Mouse (Mus musculus) cerebellum, adult 9-11 months (tissue): Measurements from ENCODE around the gene Podxl2.

Experiments used
- DNase-seq: peaks from one replicate; pipeline ENCODE4 v3.0.0; 2022

Gene Podxl2

DNA sequence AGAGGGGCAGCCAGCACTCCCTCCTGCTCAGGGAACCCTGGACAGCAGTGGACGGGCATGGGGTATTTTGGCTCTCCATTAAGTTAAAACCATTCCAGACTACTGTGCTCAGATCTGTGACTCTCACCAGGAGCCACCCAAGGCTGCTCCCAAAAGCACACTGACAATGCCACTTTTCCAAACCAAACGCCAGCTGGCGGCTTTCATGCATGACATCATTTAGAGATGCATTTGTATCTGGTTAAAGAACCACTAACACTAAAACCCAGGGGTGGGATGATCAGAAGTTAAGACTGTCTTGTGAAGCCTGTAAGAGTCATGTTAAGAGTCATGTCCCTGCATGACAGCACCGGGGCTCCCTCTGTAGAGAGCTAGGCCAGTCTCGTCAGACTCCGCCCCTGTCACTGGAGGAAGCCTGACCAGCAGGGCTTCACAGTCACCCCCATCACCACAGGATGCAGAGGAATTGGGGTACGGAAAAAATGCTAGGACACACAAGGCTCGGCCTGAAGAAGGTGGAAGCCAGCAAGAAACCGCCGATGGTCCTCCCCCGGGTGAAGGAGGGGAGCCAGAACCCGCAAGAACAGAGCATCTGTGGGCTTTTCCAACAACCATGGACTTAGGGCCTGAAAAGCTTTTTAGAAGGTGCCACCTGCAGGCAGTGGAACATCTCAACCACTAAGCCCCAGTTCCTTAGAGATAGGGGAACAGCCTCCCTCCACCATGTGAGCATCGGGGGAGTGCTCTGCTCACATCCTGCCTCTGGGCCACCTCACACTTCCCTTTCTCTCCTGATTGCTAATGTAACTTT lies 47.2 kb downstream of the Podxl2 start:
- peak; percentile 56 for DNase-seq

DNA sequence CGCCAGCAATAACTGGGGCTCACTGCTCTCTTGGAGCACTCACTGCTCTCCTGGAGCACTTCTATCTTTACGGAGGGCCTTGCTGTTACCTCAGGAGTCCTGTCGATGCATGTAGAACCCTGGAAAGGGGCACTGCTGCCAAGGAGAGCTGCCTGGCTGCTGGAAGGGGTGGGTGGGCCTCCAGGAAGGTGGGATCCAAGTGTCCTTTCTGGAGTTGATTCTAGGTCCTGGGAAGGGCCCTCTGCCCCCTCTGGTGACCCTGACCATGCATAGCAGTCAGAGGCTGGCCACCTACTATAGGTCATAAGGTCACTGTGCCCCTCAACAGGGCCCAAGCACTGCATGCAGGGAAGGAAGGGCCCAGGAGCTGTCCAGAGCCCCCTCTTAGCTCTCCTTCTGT lies 47.9 kb downstream of the Podxl2 start:
- DNase-seq = peak; percentile 62

GRCm38 (mm10) chr6:88826545-88826944 lies 48.3 kb downstream of the Podxl2 start:
- DNase-seq = peak; percentile 70

GRCm38 (mm10) chr6:88826088-88826487 lies 48.8 kb downstream of the Podxl2 start:
- DNase-seq = no peak

DNA sequence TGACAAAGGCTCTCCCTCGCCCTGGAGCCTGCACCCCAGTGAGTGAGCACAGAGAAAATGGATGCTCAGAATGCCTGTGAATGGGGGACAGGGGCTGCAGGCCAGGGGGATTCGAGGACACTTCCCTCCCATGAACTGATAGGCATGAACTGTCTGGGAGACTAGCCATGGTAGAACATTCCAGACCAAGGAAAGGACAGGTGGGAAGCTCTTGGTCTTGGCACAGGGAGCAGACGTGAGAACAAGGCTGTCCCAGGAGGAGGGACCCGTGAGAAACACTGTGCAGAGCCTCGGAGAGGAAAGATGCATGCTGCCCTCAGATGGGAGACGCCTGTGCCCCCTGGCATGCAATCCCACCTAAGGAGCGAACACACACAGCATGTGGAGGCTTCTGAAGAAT lies 50.7 kb downstream of the Podxl2 start:
- peak; percentile 64 for DNase-seq

DNA sequence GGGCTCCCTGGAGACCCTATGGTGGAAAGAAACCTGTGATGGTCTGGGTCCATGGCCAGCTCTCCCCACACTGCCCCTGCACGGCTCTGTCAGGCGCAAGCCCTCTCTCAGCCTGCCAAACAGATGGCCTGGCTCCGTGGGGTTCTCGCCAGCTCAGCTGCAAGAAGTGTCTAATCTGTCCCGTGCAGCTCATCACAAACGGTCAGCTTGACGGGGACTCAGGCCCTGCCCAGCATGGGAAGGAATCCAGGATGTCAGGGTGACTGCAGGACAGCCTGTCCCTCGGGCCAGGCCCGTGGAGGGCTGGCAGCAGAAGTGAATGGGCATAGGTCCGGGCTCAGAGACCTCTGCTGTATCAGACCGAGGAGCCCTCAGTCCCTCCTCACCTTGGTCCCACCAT lies 52.9 kb downstream of the Podxl2 start:
- DNase-seq = peak; percentile 94

GRCm38 (mm10) chr6:88821294-88821693 lies 53.5 kb downstream of the Podxl2 start:
- no peak for DNase-seq

DNA sequence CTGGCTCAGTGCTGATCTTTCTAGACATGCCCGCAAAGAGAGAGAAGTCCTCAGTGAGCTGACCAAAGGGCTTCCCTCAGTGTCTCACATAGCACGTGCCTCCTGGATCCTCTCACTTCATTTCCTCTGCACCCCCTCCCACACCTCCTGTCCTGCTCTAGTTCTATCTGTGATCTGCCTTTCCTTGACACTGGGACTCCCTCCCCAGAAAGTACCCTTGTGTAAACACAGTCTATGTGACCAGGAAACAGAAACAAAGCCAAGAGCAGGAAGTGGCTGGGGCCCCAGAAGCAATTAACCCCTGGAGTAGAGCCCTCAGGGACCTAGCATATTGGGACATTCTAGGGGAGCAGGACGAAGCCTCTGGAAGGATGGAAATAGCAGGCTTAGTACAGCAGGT lies 54.0 kb downstream of the Podxl2 start:
- DNase-seq = no peak

- DNase-seq = no peak
Observed at GRCm38 (mm10) chr6:88816913-88817312, 57.9 kb downstream of the Podxl2 start.

DNA sequence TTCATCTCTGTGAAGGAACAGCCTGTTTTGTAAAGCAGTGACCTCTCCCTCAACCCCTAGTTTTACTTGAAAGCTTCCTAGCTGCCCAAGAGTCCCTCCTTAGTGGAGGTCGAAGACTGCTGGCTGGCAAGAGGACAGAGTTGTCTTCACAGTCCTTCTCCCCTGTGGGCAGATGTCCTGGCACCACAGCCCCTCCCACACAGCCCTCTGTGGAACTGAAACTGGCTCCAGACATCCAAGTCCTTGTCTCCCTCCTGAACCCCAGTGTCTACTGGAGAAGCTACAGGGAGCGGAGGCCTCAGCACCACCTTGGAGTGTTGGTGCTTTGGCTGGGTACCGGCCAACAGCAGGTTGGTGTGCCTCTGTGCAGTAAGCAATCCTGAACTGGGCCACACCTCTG lies 59.4 kb downstream of the Podxl2 start:
- no peak for DNase-seq

DNA sequence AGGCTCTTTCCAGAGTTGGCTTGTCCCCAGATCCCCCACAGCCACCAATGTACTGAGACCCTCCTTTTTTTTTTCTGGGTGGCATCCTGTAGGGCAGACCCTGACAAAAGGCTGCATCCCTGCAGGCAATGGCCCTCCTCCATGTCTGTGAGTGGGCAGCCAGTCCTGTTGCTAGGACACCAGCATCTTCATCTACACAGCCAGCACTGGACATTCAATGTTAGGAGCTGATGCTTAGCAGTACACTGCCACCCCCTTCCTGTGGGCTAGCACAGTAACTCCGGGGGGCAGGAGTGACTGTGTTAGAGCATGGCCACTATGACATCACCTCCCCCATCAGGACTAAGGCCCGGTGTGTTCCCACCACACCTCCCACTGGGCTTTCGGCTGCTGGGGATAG lies 59.8 kb downstream of the Podxl2 start:
- no peak for DNase-seq

DNA sequence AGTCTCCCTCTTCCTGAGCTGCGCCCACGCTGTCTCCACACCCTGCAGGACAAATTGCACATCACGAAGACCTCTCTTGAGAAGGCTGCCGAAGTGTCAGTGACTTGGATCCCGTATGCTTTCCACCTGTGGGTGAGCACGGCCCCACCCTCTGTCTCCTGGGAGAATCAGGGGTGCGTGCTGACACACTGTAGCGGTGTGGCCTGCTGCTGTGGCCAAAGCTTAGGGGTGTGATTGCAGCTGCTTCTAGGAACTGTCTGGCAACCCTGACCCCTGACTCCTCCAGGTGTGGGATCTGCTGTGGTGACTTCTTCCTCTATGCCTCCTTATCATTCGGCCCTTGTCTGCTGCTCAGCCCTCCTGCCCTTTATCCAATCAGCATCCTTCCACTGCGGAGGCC lies 61.0 kb downstream of the Podxl2 start:
- DNase-seq = no peak

DNA sequence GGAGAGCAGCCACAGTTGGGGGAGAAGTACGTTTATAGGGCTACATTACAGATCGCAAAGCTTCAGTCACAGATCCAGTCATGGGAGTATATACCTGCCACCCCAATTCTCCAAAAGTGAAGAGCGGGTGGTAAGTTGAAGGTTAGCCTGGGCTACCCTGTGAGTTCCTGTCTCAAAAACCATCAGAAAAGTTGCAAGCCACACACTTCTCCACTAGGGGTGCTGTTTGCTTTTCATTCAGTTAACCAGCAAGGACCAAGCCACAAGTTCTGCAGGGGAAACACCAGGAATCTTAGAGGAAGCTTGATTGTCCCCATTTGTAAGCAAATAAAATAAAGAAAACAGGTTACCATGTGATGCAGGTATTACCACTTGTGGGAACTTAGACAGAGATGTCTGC lies 62.0 kb downstream of the Podxl2 start:
- DNase-seq = no peak

DNA sequence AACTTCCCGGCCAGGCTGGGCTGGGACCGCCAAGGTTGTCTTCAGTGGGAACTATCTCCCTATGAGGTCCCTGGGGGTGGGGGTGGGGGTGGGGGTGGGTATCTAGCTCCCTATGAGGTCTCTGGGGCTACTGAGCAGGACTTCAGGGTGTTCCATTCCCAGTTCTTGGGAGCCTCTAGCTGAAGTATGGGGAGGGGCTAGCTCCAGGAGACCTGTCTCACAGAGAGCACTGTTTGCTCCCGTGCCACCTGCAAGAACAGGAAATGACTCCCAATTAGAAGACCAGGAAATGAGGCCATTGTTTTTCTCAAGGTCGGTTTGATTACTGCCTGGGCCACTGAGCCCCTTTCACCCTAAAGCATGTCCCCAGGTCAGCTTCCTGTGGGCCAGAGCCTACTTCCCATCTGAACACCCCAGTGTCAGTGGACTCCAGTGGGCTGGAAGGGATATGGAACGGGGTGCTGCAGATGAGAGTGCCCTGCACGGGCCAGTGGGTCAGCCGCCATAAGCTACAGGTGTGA lies 62.9 kb downstream of the Podxl2 start:
- no peak for DNase-seq

DNA sequence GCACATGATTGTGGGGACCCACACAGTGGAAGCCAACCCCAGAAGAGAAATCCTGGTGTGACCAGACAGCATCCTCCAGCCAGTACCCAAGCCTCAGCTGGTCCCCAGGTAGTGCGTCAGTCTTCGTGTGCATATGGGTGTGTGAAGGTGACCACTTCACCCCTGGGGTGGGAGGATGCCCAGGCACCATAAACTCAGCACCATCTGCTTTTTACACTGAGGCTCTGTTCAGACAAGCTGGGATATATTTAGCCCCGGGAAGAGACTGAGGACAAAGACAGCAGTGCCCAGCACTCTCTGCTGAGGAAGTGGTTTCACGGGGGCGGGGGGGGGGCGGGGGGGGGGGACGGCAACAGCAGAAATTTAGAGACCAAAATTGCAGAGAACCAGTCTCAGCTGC lies 63.4 kb downstream of the Podxl2 start:
- DNase-seq = no peak

DNA sequence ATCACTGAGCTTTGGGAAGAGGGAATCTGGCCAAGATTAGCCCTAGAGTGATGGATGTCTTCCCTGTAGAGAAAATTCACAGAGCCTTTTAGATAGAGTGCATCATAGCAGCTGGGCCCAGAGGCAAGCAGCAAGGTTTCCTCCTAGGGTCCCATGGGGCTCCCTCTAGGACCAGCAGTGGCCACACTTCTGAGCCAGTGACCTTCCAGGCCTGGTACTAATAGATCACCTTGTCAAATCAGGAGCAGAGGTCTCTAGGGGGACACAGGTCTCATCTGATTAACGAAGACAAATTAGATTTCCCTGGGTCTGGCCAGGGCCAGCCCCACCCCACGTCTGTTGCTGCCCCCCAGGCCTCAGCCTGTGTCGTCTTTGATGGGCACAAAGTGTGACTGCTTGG lies 64.6 kb downstream of the Podxl2 start:
- no peak for DNase-seq

DNA sequence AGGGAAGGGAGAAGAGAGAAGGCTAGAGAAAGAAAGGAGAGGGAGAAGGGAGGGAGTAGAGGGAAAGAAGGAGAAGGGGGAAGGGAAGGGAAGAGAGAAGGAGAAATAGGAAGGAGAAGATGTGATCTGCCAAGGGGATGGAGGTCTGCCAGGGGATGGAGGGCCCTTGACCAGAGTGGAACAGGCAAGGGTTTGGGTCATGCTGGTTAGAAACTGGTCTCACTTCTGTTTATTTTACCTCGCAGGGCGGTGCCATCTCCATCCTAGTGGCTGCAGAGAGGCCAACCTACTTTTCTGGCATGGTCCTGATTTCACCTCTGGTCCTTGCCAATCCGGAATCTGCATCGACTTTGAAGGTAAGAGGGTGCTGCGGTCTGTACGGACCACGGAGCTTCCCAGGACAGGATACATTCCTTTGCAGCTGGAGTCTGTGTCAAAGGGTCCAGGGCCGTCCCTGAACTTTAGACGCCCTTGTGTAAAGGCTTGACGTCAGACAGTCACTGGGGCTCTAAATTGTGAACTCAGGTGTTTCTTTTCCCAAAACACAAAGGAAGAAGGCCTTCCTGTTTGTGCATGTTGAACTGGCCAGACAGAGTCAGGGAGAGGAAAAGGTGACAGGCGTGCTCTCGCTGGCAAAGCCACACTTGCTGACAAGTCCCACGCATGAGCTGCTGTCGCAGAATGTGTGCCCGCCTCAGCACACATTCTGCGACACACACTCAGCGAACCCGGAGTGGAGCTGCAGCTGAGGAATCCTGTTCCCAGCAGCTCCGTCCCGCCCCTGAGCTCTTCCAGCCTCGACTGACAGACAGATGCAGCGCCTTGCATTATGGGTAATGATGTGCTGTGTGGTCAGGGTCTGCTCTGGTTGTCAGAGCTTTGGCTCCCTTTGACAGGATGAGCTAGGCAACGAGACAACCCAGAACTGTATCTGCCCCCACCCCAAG lies 65.5 kb downstream of the Podxl2 start:
- no peak for DNase-seq

- no peak for DNase-seq
Observed at GRCm38 (mm10) chr6:88804966-88805577, 69.8 kb downstream of the Podxl2 start.

- no peak for DNase-seq
Observed at GRCm38 (mm10) chr6:88803957-88804695, 70.7 kb downstream of the Podxl2 start.

- no peak for DNase-seq
Observed at GRCm38 (mm10) chr6:88803051-88803450, 71.8 kb downstream of the Podxl2 start.

DNA sequence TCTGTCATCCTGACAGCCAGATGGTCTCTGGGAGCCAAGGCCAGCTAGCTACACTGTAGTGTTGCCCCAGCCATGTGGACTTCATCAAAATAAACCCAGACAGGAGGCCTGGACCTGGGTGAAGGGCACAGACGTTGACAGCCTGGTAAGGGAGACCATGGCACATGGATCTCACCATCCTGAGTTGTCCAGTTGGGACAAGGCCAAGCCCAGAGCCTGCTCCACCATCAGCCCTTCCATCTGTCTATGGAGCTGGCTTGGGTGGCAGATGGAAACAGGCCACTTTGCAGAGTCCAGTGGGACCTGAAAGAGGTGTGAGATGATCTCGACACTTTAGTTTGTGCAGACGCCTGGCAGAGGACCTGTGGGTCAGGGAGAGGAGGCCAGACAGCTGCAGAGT lies 74.1 kb downstream of the Podxl2 start:
- DNase-seq = peak; percentile 98

DNA sequence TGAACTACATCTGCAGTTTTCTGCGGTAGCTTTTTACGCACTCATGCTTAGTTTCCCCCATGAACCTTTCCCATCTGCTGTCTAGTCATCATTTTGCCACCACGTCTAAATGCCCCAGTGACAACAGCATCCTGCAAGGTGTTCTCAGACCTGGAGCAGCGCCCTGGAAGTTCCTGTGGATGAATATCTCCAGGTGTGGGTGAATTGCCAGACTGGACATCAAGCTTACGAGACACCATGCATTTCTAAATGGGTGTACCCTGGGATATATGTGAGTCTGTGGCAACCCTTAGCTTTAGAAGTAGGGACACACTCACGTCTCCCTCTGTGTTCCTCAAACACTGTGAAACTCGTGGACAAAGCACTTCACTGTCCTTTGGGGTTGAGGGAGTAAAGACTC lies 74.7 kb downstream of the Podxl2 start:
- DNase-seq = peak; percentile 63

- peak; percentile 73 for DNase-seq
Observed at GRCm38 (mm10) chr6:88794561-88794971, 80.3 kb downstream of the Podxl2 start.
